Mouse (Mus musculus) limb, embryonic 15.5 days (tissue): Measurements from ENCODE around the gene Gm5965. TPM values are rescaled to one million over a fixed set of nuclear protein-coding genes. Genes with fewer than 3 reads are reported as not detected.
"Not testable (repeated sequence)": the region's sequence is repeated elsewhere in the genome, so short reads cannot be mapped to it uniquely, and the experiment has no call there.

Experiments used
- ATAC-seq: fragments of 200-750 bp; cut with Nextera tagmentation; 2 replicates; pipeline ENCODE4 v1.8.0; 2017; ENCODE audit warnings: low read depth, moderate TSS enrichment; ENCODE audit not compliant: insufficient number of reproducible peaks, low FRiP score, low TSS enrichment
- H3K27ac ChIP-seq: fragments of 300-500 bp; sonication (generic); 2 replicates; pipeline ENCODE4 v1.5.1; 2015; ENCODE audit warnings: moderate library complexity, mild to moderate bottlenecking, inconsistent platforms
- H3K27me3 ChIP-seq: fragments of 300-500 bp; sonication (generic); 2 replicates; pipeline ENCODE4 v1.6.1; 2015; ENCODE audit warnings: inconsistent platforms
- H3K36me3 ChIP-seq: fragments of 300-500 bp; sonication (generic); 2 replicates; pipeline ENCODE4 v1.6.1; 2015; ENCODE audit warnings: inconsistent platforms
- H3K4me1 ChIP-seq: fragments of 300-500 bp; sonication (generic); 2 replicates; pipeline ENCODE4 v1.6.1; 2015; ENCODE audit warnings: inconsistent platforms
- H3K4me2 ChIP-seq: fragments of 300-500 bp; sonication (generic); 2 replicates; pipeline ENCODE4 v1.6.1; 2015; ENCODE audit warnings: mild to moderate bottlenecking, inconsistent platforms
- H3K4me3 ChIP-seq: fragments of 300-500 bp; sonication (generic); 2 replicates; pipeline ENCODE4 v1.5.1; 2015; ENCODE audit warnings: mild to moderate bottlenecking, inconsistent platforms
- H3K9ac ChIP-seq: fragments of 300-500 bp; sonication (generic); 2 replicates; pipeline ENCODE4 v1.6.1; 2015; ENCODE audit warnings: inconsistent platforms
- H3K9me3 ChIP-seq: fragments of 300-500 bp; sonication (generic); 2 replicates; pipeline ENCODE4 v1.6.1; 2016; ENCODE audit warnings: inconsistent platforms
- WGBS: fragments of 180-500 bp; shearing (Covaris S2); methylation state at CpG from one replicate; pipeline ENCODE4 v1.1.7; 2015; 5-methylcytosine and 5-hydroxymethylcytosine counted together
- polyA plus RNA-seq: library from polyadenylated mRNA; unstranded; fragments of >200 nt; fragmentation: Nextera tagmentation; extraction: Ambion mirVana; gene quantifications from 2 replicates; pipeline ENCODE4 v1.2.1, GENCODE M21; 2015

Gm5965 gene
- 3.9 and 10.2 TPM in 2 replicates for polyA plus RNA-seq

DNA sequence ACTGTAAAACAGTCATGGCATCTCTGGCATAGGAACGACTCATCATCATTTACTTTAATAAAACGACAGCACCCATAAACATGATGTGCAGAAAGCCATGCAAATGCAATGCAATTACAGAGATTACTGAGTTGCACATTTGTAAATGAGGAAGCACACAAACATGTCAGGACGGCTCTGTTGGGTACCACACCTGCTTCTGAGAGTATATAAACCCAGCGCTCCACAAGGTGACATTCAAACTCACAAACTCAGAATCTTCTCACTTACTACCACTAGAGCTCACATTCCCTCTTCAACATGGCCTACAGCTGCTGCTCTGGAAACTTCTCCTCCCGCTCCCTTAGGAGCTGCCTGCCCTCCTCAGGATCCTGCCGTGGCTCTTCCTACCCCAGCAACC is at the start of gene Gm5965:
Gene Gm5965 (plus strand): TSS at position 301 of the 400 bp plus-strand sequence.
- no peaks in the 10 kb centered on the region for H3K4me1 ChIP-seq
- no peak for ATAC-seq
- H3K9ac ChIP-seq, result no peak within 1 kb of the TSS
- H3K36me3 ChIP-seq, result no peaks in the 10 kb centered on the region
- no peaks in the 10 kb centered on the region for H3K27me3 ChIP-seq
- 85% methylated on average over 6 of the region's 6 CpGs for WGBS
- H3K27ac ChIP-seq, result no peak within 1 kb of the TSS
- H3K9me3 ChIP-seq, result no peaks in the 10 kb centered on the region
- no peak within 1 kb of the TSS for H3K4me2 ChIP-seq
- no peak within 1 kb of the TSS for H3K4me3 ChIP-seq

GRCm38 (mm10) chr16:88728812-88729275 is 48.9 kb upstream of the Gm5965 start, which contains the start of gene Krtap13-1:
Gene Krtap13-1, plus strand, starts transcription at chr16:88728862.
- WGBS, result 72% methylated on average over 4 of the region's 4 CpGs
- H3K27me3 ChIP-seq, result no peaks in the 10 kb centered on the region
- no peak for ATAC-seq

GRCm38 (mm10) chr16:88735391-88735790 is 42.3 kb upstream of the Gm5965 start:
- Histone ChIP-seq H3K4me3 (no peak overlapping the region), H3K27ac (no peak overlapping the region), H3K9ac (no peak overlapping the region), H3K27me3 (no peaks in the 10 kb centered on the region), H3K9me3 (no peaks in the 10 kb centered on the region), H3K4me2 (no peak overlapping the region), H3K36me3 (no peaks in the 10 kb centered on the region), H3K4me1 (no peaks in the 10 kb centered on the region)
- ATAC-seq, result peak; percentile 69; the same call in 1 of the 2 replicates
- 30% methylated on average over 2 of the region's 2 CpGs for WGBS

More at GRCm38 (mm10) chr16:88728812-88729275, 48.9 kb upstream of the Gm5965 start, which contains the start of gene Krtap13-1:
- H3K36me3 ChIP-seq, result no peaks in the 10 kb centered on the region
- H3K4me2 ChIP-seq, result no peak within 1 kb of the TSS
- H3K9me3 ChIP-seq, result no peaks in the 10 kb centered on the region
- no peak within 1 kb of the TSS for H3K9ac ChIP-seq
- no peaks in the 10 kb centered on the region for H3K4me1 ChIP-seq
- no peak within 1 kb of the TSS for H3K4me3 ChIP-seq
- no peak within 1 kb of the TSS for H3K27ac ChIP-seq

- Histone ChIP-seq H3K27me3 (no peaks in the 10 kb centered on the region), H3K4me1 (no peaks in the 10 kb centered on the region), H3K36me3 (no peaks in the 10 kb centered on the region), H3K4me2 (no peak overlapping the region), H3K9ac (no peak overlapping the region), H3K27ac (no peak overlapping the region), H3K9me3 (no peaks in the 10 kb centered on the region), H3K4me3 (no peak overlapping the region)
- ATAC-seq, result no peak
- WGBS, result 78% methylated on average over 4 of the region's 4 CpGs
Measured at GRCm38 (mm10) chr16:88744750-88745340, 32.9 kb upstream of the Gm5965 start.

DNA sequence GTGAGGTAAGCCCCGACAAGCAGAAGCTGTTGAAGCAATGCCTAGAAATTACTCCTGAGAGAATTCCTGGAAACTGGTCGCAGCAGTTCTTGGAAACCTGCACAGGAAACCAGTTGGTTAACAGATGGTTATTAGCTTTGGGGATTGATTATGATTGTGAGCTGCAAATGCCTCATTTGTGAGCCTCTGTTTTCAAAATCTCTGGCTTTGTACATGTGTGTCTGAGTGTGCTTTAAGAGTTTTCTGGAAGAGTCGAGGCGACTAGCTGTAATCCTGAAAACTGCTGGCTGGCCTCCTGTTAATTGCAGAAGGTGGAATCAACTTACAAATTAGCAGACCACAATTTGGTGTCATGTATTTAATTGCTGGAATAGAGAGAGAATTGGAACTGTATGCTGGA is 29.8 kb upstream of the Gm5965 start:
- 22% methylated on average over 4 of the region's 4 CpGs for WGBS
- ATAC-seq, result no peak
- no peak overlapping the region for H3K27ac ChIP-seq
- H3K36me3 ChIP-seq, result no peaks in the 10 kb centered on the region
- no peaks in the 10 kb centered on the region for H3K9me3 ChIP-seq
- H3K9ac ChIP-seq, result no peak overlapping the region
- no peak overlapping the region for H3K4me2 ChIP-seq
- H3K27me3 ChIP-seq, result no peaks in the 10 kb centered on the region
- no peak overlapping the region for H3K4me3 ChIP-seq
- H3K4me1 ChIP-seq, result no peaks in the 10 kb centered on the region

DNA sequence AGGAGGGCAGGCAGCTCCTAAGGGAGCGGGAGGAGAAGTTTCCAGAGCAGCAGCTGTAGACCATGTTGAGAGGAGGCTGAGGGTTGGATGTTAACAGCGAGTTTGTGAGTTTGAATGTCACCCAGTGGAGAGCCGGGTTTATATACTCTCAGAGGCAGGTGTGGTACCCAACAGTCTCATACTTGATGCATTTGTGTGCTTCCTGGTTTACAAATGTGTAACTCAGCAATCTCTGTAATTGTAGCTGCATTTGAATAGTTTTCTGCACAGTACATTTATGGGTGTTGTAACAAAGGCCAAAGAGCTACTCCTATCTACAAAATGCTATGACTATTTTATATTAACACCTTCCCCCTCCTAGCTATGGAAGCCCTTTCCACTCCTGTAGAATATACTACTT is 26.2 kb upstream of the Gm5965 start, which contains the start of gene Krtap13:
Gene Krtap13 (minus strand): TSS at position 101 of the 400 bp plus-strand sequence.
- not testable (repeated sequence) for H3K9me3 ChIP-seq, H3K36me3 ChIP-seq, H3K27ac ChIP-seq, H3K4me3 ChIP-seq, H3K4me2 ChIP-seq, H3K27me3 ChIP-seq, H3K9ac ChIP-seq, ATAC-seq, H3K4me1 ChIP-seq
- WGBS, result 85% methylated on average over 3 of the region's 3 CpGs

- H3K4me1 ChIP-seq, H3K4me2 ChIP-seq, H3K9me3 ChIP-seq, H3K9ac ChIP-seq, H3K4me3 ChIP-seq, H3K36me3 ChIP-seq, H3K27ac ChIP-seq, ATAC-seq, H3K27me3 ChIP-seq: not testable (repeated sequence)
- WGBS, result 86% methylated on average over 3 of the region's 3 CpGs
Measured at GRCm38 (mm10) chr16:88758547-88758946, 19.1 kb upstream of the Gm5965 start, which contains the start of gene 2310034C09Rik. Gene 2310034C09Rik, plus strand, starts transcription at chr16:88758847.

- no peak within 1 kb of the TSS for H3K4me3 ChIP-seq
- 92% methylated on average over 2 of the region's 2 CpGs for WGBS
- no peak within 1 kb of the TSS for H3K9ac ChIP-seq
- H3K4me2 ChIP-seq, result no peak within 1 kb of the TSS
- no peaks in the 10 kb centered on the region for H3K27me3 ChIP-seq
- no peaks in the 10 kb centered on the region for H3K9me3 ChIP-seq
- H3K4me1 ChIP-seq, result no peaks in the 10 kb centered on the region
- ATAC-seq, result no peak
- no peaks in the 10 kb centered on the region for H3K36me3 ChIP-seq
- no peak within 1 kb of the TSS for H3K27ac ChIP-seq
Measured at GRCm38 (mm10) chr16:88774106-88774505, 3.6 kb upstream of the Gm5965 start, which contains the start of gene 2310057N15Rik. Gene 2310057N15Rik, minus strand, starts transcription at chr16:88774206.

DNA sequence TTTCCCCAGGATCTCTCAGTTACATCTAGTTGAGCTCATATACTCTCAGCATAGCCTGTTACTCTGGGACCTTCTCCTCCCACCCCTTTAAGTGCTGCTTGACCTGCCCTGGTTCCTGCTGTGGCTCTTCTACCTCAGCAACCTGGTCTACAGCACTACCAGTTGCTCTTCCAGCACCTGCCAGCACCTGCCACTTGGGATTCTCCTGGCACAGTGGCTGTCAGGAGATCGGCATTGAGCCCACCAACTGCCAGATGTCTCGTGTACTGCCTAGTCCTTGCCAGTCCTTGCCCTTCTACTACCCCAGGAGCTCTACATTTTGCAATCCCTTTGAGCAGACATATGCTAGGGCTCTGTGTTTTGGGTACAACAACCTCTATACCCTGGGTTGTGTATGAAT is 9.1 kb downstream of the Gm5965 start:
- H3K4me2 ChIP-seq, result no peak overlapping the region
- no peaks in the 10 kb centered on the region for H3K4me1 ChIP-seq
- no peaks in the 10 kb centered on the region for H3K36me3 ChIP-seq
- H3K9me3 ChIP-seq, result no peaks in the 10 kb centered on the region
- no peak overlapping the region for H3K4me3 ChIP-seq
- 76% methylated on average over 2 of the region's 2 CpGs for WGBS
- H3K27ac ChIP-seq, result no peak overlapping the region
- no peaks in the 10 kb centered on the region for H3K27me3 ChIP-seq
- ATAC-seq, result no peak
- H3K9ac ChIP-seq, result no peak overlapping the region

- WGBS, result 64% methylated on average over 2 of the region's 2 CpGs
Measured at GRCm38 (mm10) chr16:88811827-88812226, 34.1 kb downstream of the Gm5965 start, which contains the start of gene Gm20741. Gene Gm20741, minus strand, starts transcription at chr16:88812220.

DNA sequence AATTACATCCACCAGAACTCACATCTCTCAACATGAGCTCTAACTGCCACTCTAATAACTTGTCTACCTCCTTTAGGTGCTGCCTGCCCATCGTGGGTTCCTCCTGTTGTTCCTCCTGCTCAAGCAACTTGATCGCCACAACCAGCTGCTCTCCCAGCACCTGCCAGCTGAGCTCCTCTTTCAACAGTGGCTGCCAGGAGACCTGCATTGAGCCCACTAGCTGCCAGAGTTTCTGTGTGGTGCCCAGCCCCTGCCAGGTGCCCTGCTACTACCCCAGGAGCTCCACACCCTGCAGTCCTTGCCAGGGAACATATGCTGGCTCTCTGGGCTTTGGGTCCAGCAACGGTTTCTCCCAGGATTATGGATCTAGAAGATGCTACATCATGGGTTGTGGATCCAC is 42.4 kb downstream of the Gm5965 start, which contains the start of gene Krtap15:
Gene Krtap15 (plus strand): TSS at position 150 of the 400 bp plus-strand sequence.
- H3K9me3 ChIP-seq, result no peaks in the 10 kb centered on the region
- ATAC-seq, result no peak
- H3K4me2 ChIP-seq, result no peak within 1 kb of the TSS
- no peak within 1 kb of the TSS for H3K27ac ChIP-seq
- WGBS, result 77% methylated on average over 3 of the region's 3 CpGs
- H3K9ac ChIP-seq, result no peak within 1 kb of the TSS
- no peaks in the 10 kb centered on the region for H3K27me3 ChIP-seq
- no peak within 1 kb of the TSS for H3K4me3 ChIP-seq
- H3K36me3 ChIP-seq, result no peaks in the 10 kb centered on the region
- H3K4me1 ChIP-seq, result no peaks in the 10 kb centered on the region

More at GRCm38 (mm10) chr16:88811827-88812226, 34.1 kb downstream of the Gm5965 start, which contains the start of gene Gm20741:
- Histone ChIP-seq H3K4me3 (no peak within 1 kb of the TSS), H3K9ac (no peak within 1 kb of the TSS), H3K36me3 (no peaks in the 10 kb centered on the region), H3K9me3 (no peaks in the 10 kb centered on the region), H3K27ac (no peak within 1 kb of the TSS), H3K4me2 (no peak within 1 kb of the TSS), H3K4me1 (no peaks in the 10 kb centered on the region), H3K27me3 (no peaks in the 10 kb centered on the region)
- no peak for ATAC-seq

DNA sequence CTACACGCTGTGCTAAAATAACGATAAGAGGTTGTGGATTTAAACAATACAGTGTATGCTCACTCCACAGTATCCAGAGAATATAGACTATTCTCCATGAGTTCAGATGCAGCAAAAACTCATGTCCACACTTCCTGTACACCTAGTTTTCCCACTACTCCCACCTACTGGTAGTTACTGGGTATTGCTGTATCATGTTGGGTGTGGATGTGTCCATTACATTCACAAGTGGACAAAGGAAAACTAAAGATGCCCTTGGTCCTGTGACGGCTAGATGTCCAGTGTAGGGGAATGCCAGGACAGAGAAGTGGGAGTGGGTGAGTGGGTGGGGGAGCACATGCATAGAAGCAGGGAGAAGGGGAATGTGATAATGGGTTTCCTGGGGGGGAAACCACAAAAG is 46.0 kb downstream of the Gm5965 start:
- Histone ChIP-seq H3K4me3 (no peak overlapping the region), H3K9me3 (no peaks in the 10 kb centered on the region), H3K4me1 (no peaks in the 10 kb centered on the region), H3K36me3 (no peaks in the 10 kb centered on the region), H3K9ac (no peak overlapping the region), H3K4me2 (no peak overlapping the region), H3K27me3 (no peaks in the 10 kb centered on the region), H3K27ac (no peak overlapping the region)
- WGBS, result 87% methylated on average over 3 of the region's 3 CpGs
- no peak for ATAC-seq
